Mouse (Mus musculus): Measurements from ENCODE around the gene Wdr6. TPM values are rescaled to one million over a fixed set of nuclear protein-coding genes. Genes with fewer than 3 reads are reported as not detected.
A peak's percentile ranks its signal among the peaks of the same experiment; 100 is the strongest.

Gene Wdr6
- total and polyA plus RNA-seq, 3 experiments: 43.5 to 44.9 TPM; not detected in 1

DNA sequence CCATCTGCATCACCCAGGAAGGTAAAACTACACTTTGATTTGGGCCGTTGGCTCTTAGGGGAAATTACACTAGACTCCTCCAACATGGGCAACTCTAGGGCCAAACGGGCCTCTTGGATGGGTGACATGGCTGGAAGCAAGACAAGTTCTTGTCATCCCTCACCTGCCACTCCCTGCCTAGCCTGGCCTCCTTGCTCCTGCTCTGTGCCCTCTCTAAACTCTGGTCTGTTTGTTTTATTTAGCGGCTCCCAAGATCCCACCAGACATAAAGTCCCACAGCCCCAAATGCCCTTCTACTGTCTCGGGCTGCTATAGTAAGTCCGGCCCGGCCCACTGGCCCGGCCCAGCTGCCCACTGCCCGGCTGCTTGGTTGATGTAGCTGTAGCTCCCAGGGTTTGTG lies 14.9 kb downstream of the Wdr6 start:
- no peaks in the 10 kb centered on the region for H3K9me3 ChIP-seq (replicated peaks; ENCODE audit: insufficient read depth, low read length)
- no peak for TF ChIP-seq POLR2AphosphoS5 (IDR thresholded peaks at IDR 0.05; ENCODE audit: borderline replicate concordance, low read depth, low read length)
- no peak for TF ChIP-seq MEF2A (IDR thresholded peaks at IDR 0.05; ENCODE audit: extremely low read depth, insufficient replicate concordance, low read depth, low read length, poor library complexity, severe bottlenecking)
- no peak for TF ChIP-seq TBP (IDR thresholded peaks at IDR 0.05; ENCODE audit: low read depth, low read length)
- no peak for TF ChIP-seq MYC (IDR thresholded peaks at IDR 0.05; ENCODE audit: low read depth, low read length)
- no peak for TF ChIP-seq MAZ (IDR thresholded peaks at IDR 0.05; ENCODE audit: low read depth, low read length)
- no peak for TF ChIP-seq NRF1 (IDR thresholded peaks at IDR 0.05; ENCODE audit: insufficient read depth, low read depth, low read length, poor library complexity, severe bottlenecking)
- no peak for TF ChIP-seq UBTF (IDR thresholded peaks at IDR 0.05; ENCODE audit: borderline replicate concordance, insufficient read depth, low read depth, low read length)
- no peak for TF ChIP-seq ELF1 (IDR thresholded peaks at IDR 0.05; ENCODE audit: low read depth, low read length)
- no peak for TF ChIP-seq ETS1 (IDR thresholded peaks at IDR 0.05; ENCODE audit: low read depth, low read length)
- no peak for TF ChIP-seq MXI1 (IDR thresholded peaks at IDR 0.05; ENCODE audit: low read depth, low read length)
- no peak for TF ChIP-seq KAT2A (conservative IDR thresholded peaks at IDR 0.05; ENCODE audit: low read depth, low read length)
- TF ChIP-seq EP300 (IDR thresholded peaks at IDR 0.05; ENCODE audit: low read depth in 1 of 2, low read length in 2 of 2): no peak
- no peak for TF ChIP-seq MAFK (IDR thresholded peaks at IDR 0.05; ENCODE audit: borderline replicate concordance, low read depth, low read length)
- no peak for TF ChIP-seq POLR2AphosphoS2 (IDR thresholded peaks at IDR 0.05; ENCODE audit: low read length)
- TF ChIP-seq ZC3H11A (IDR thresholded peaks at IDR 0.05; ENCODE audit: low read depth, low read length): no peak
- peaks cover 37% of the 10 kb centered on the region for H3K79me2 ChIP-seq (ENCODE audit: control insufficient read depth, insufficient read depth, low read length, poor library complexity)
- H3K9ac ChIP-seq (ENCODE audit: control insufficient read depth, low read depth, low read length, poor library complexity, severe bottlenecking): no peak overlapping the region
- no peaks in the 10 kb centered on the region for H3K27me3 ChIP-seq (ENCODE audit: control insufficient read depth in 1 of 2, insufficient read depth in 2 of 2, low read length in 2 of 2)
- H3K4me3 ChIP-seq (ENCODE audit: control insufficient read depth in 1 of 2, insufficient read depth in 1 of 2, low read depth in 2 of 2, low read length in 2 of 2): no peak overlapping the region
- DNase-seq (ENCODE audit: low read depth, low spot score): no peak
- no peak overlapping the region for H3K27ac ChIP-seq (ENCODE audit: control insufficient read depth, low read depth, low read length)
- H3K36me3 ChIP-seq (ENCODE audit: control insufficient read depth in 1 of 2, insufficient read depth in 2 of 2, low read length in 2 of 2): peaks cover 8 to 31% of the 10 kb centered on the region in 2 experiments
- H3K4me1 ChIP-seq (ENCODE audit: control insufficient read depth in 1 of 2, insufficient read depth in 2 of 2, low read length in 2 of 2): peaks cover 0 to 38% of the 10 kb centered on the region in 2 experiments; a peak in 3 of 4 replicates

DNA sequence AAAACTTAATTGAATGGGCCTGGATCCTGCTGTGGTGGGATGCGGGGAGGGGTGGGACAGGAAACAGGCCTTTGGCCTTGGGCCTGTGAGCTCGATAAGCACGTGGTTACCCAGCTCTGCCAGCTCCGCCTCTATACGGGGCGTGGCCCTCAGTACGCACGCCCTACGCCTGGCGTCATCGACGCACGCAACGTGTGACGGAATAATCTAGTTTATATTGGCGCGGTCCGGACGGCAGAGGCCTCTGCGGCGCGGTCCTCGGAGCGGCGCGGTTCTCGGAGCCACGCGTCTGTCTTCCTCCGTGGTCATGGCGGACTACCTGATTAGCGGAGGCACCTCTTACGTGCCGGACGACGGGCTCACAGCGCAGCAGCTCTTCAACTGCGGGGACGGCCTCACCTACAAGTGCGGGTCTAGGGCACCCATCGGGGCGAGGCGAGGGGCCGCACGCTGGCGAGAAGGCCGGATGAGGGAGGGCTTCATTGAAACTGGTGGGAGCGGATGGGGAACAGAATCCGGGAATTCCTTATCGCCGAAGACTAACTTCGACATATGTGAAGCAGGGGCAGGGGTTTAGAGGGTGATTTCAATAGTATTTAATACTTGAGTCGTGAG lies 18.2 kb downstream of the Wdr6 start, which contains the start of gene Impdh2:
Impdh2 (plus strand) TSS at position 60 of the 615 bp plus-strand sequence.
- peaks cover 21 to 26% of the 10 kb centered on the region in 2 experiments for H3K36me3 ChIP-seq (ENCODE audit: control insufficient read depth in 1 of 2, insufficient read depth in 2 of 2, low read length in 2 of 2)
- peak within 1 kb of the TSS; percentile 73 for H3K27ac ChIP-seq (ENCODE audit: control insufficient read depth, low read depth, low read length)
- DNase-seq (ENCODE audit: low read depth, low spot score): peak; percentile 99
- H3K4me1 ChIP-seq (ENCODE audit: control insufficient read depth in 1 of 2, insufficient read depth in 2 of 2, low read length in 2 of 2): peaks cover 0 to 26% of the 10 kb centered on the region in 2 experiments; a peak in 3 of 4 replicates
- H3K79me2 ChIP-seq (ENCODE audit: control insufficient read depth, insufficient read depth, low read length, poor library complexity): peaks cover 20% of the 10 kb centered on the region
- peak within 1 kb of the TSS; percentile 74 to 95 for H3K4me3 ChIP-seq (ENCODE audit: control insufficient read depth in 1 of 2, insufficient read depth in 1 of 2, low read depth in 2 of 2, low read length in 2 of 2)
- no peaks in the 10 kb centered on the region for H3K27me3 ChIP-seq (ENCODE audit: control insufficient read depth in 1 of 2, insufficient read depth in 2 of 2, low read length in 2 of 2)
- no peaks in the 10 kb centered on the region for H3K9me3 ChIP-seq (replicated peaks; ENCODE audit: insufficient read depth, low read length)
- H3K9ac ChIP-seq (ENCODE audit: control insufficient read depth, low read depth, low read length, poor library complexity, severe bottlenecking): peak within 1 kb of the TSS; percentile 94
- peak; percentile 95 for TF ChIP-seq POLR2AphosphoS5 (IDR thresholded peaks at IDR 0.05; ENCODE audit: borderline replicate concordance, low read depth, low read length)
- peak; percentile 90 for TF ChIP-seq ZMIZ1 (IDR thresholded peaks at IDR 0.05; ENCODE audit: low read depth, low read length)
- no peak for TF ChIP-seq E2F4 (IDR thresholded peaks at IDR 0.05; ENCODE audit: borderline replicate concordance, low read depth, low read length)
- TF ChIP-seq ZC3H11A (IDR thresholded peaks at IDR 0.05; ENCODE audit: low read depth, low read length): no peak
- no peak for TF ChIP-seq MEF2A (IDR thresholded peaks at IDR 0.05; ENCODE audit: extremely low read depth, insufficient replicate concordance, low read depth, low read length, poor library complexity, severe bottlenecking)
- TF ChIP-seq NRF1 (IDR thresholded peaks at IDR 0.05; ENCODE audit: insufficient read depth, low read depth, low read length, poor library complexity, severe bottlenecking): peak; percentile 54; the same call in 1 of the 2 replicates
- TF ChIP-seq POLR2AphosphoS2 (IDR thresholded peaks at IDR 0.05; ENCODE audit: low read length): peak; percentile 98
- no peak for TF ChIP-seq CHD1 (IDR thresholded peaks at IDR 0.05; ENCODE audit: low read depth, low read length)
- peak; percentile 80 for TF ChIP-seq HCFC1 (IDR thresholded peaks at IDR 0.05; ENCODE audit: low read depth, low read length)
- TF ChIP-seq MAZ (IDR thresholded peaks at IDR 0.05; ENCODE audit: low read depth, low read length): peak; percentile 85; the same call in 1 of the 2 replicates
- TF ChIP-seq TBP (IDR thresholded peaks at IDR 0.05; ENCODE audit: low read depth, low read length): peak; percentile 81
- TF ChIP-seq UBTF (IDR thresholded peaks at IDR 0.05; ENCODE audit: borderline replicate concordance, insufficient read depth, low read depth, low read length): no peak
- no peak for TF ChIP-seq CHD2 (IDR thresholded peaks at IDR 0.05; ENCODE audit: low read length)
- no peak for TF ChIP-seq CTCF (IDR thresholded peaks at IDR 0.05 in 2 of 3, conservative IDR thresholded peaks at IDR 0.05 in 1 of 3; ENCODE audit: control insufficient read depth in 1 of 3, insufficient read depth in 1 of 3, low read depth in 2 of 3, low read length in 3 of 3, poor library complexity in 1 of 3, severe bottlenecking in 1 of 3)
- peak; percentile 73 for TF ChIP-seq ETS1 (IDR thresholded peaks at IDR 0.05; ENCODE audit: low read depth, low read length)
- peak; percentile 51 for TF ChIP-seq TCF12 (IDR thresholded peaks at IDR 0.05; ENCODE audit: low read depth, low read length)
- TF ChIP-seq KAT2A (conservative IDR thresholded peaks at IDR 0.05; ENCODE audit: low read depth, low read length): peak; percentile 47; the same call in 1 of the 2 replicates
- TF ChIP-seq SMC3 (IDR thresholded peaks at IDR 0.05; ENCODE audit: low read depth, low read length): 0 out of 2 replicates have a peak, but pooled peaks have one; percentile 4
- TF ChIP-seq JUND (IDR thresholded peaks at IDR 0.05; ENCODE audit: low read depth, low read length): no peak
- TF ChIP-seq GABPA (IDR thresholded peaks at IDR 0.05; ENCODE audit: low read depth, low read length): no peak
- TF ChIP-seq ZNF384 (IDR thresholded peaks at IDR 0.05; ENCODE audit: low read depth, low read length): no peak
- TF ChIP-seq RCOR1 (IDR thresholded peaks at IDR 0.05; ENCODE audit: low read depth, low read length): no peak
- peak; percentile 42; the same call in 1 of the 2 replicates for TF ChIP-seq ELF1 (IDR thresholded peaks at IDR 0.05; ENCODE audit: low read depth, low read length)
